Mouse (Mus musculus) lung, embryonic 16.5 days (tissue): Measurements from ENCODE around the gene Agpat2. TPM values are rescaled to one million over a fixed set of nuclear protein-coding genes. Genes with fewer than 3 reads are reported as not detected.
A peak's percentile ranks its signal among the peaks of the same experiment; 100 is the strongest.

Experiments
- ATAC-seq: fragments of 200-750 bp; cut with Nextera tagmentation; 2 replicates; pipeline ENCODE4 v1.8.0; 2017; ENCODE audit warnings: low read depth, mild to moderate bottlenecking, moderate library complexity
- H3K27ac ChIP-seq: fragments of 300-500 bp; sonication (generic); 2 replicates; pipeline ENCODE4 v1.5.1; 2014; ENCODE audit warnings: mild to moderate bottlenecking, control low read depth, low read length
- H3K27me3 ChIP-seq: fragments of 300-500 bp; sonication (generic); 2 replicates; pipeline ENCODE4 v1.6.1; 2014; ENCODE audit warnings: low read depth, low read length, mixed read lengths; ENCODE audit not compliant: control insufficient read depth, insufficient read depth
- H3K36me3 ChIP-seq: fragments of 300-500 bp; sonication (generic); 2 replicates; pipeline ENCODE4 v1.6.1; 2014; ENCODE audit warnings: low read length; ENCODE audit not compliant: control insufficient read depth, insufficient read depth
- H3K4me1 ChIP-seq: fragments of 300-500 bp; sonication (generic); replicated peaks from 2 replicates; pipeline ENCODE4 v1.6.1; 2014; ENCODE audit warnings: low read length, mixed read lengths; ENCODE audit not compliant: control insufficient read depth, insufficient read depth
- H3K4me2 ChIP-seq: fragments of 300-500 bp; sonication (generic); 2 replicates; pipeline ENCODE4 v1.6.1; 2014; ENCODE audit warnings: low read depth, low read length, control low read depth
- H3K4me3 ChIP-seq: fragments of 300-500 bp; sonication (generic); 2 replicates; pipeline ENCODE4 v1.5.1; 2014; ENCODE audit warnings: mild to moderate bottlenecking, low read length, control low read depth
- H3K9ac ChIP-seq: fragments of 300-500 bp; sonication (generic); 2 replicates; pipeline ENCODE4 v1.6.1; 2014; ENCODE audit warnings: low read length, control low read depth
- H3K9me3 ChIP-seq: fragments of 300-500 bp; sonication (generic); 2 replicates; pipeline ENCODE4 v1.6.1; 2016; ENCODE audit warnings: low read length; ENCODE audit not compliant: control insufficient read depth
- WGBS: fragments of 180-500 bp; shearing (Covaris S2); extraction: QIAGEN DNeasy Blood & Tissue Kit; methylation state at CpG from one replicate; pipeline ENCODE4 v1.1.7; 2014; 5-methylcytosine and 5-hydroxymethylcytosine counted together
- polyA plus RNA-seq: library from polyadenylated mRNA; unstranded; fragments of >200 nt; fragmentation: Nextera tagmentation; extraction: Ambion mirVana; gene quantifications from 2 replicates; pipeline ENCODE4 v1.2.1, GENCODE M21; 2015

Gene Agpat2
- polyA plus RNA-seq, 1 experiment from 2014 or later, result 43.0 TPM

DNA sequence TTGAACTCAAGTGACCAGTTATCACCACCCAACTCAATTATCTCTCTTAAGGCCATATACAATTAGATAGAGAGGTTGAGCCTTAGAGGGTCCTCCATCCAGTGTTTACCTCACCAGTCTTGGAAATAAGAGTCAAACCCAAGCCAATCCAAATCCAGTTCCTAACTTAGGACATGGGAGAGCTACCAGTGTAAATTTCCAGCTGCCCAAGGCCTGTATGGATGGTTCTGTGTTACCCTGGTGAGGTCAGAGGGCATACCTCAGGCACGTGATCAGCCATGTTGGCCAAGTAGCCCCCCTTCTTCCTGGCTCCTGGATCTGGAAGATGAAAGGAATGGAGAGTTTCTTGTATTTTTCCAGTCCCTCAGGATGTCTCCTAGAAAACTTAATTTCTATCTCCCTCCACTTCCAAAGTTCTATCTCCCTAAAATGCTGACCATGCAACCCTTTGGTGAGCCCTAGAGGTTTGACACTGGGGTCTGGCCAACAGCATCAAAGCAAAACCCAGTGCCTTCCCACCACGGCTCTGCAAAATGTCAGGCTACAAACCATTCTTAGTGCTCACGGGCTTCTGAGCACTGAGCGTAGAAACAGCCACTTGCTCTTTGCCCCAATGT lies 33.2 kb upstream of the Agpat2 start:
- Histone ChIP-seq H3K9me3 (no peaks in the 10 kb centered on the region), H3K9ac (0 out of 2 replicates have a peak overlapping the region, but pooled peaks have one; percentile 22), H3K27me3 (no peaks in the 10 kb centered on the region), H3K27ac (no peak overlapping the region), H3K4me2 (no peak overlapping the region), H3K36me3 (peaks cover 29% of the 10 kb centered on the region), H3K4me3 (no peak overlapping the region), H3K4me1 (peaks cover 12% of the 10 kb centered on the region)
- no peak for ATAC-seq
- 67% methylated on average over 4 of the region's 4 CpGs for WGBS

- no peak for ATAC-seq
- H3K4me1 ChIP-seq, result peaks cover 12% of the 10 kb centered on the region
- no peak overlapping the region for H3K4me2 ChIP-seq
- no peak overlapping the region for H3K9ac ChIP-seq
- no peaks in the 10 kb centered on the region for H3K9me3 ChIP-seq
- no peaks in the 10 kb centered on the region for H3K27me3 ChIP-seq
- no peak overlapping the region for H3K27ac ChIP-seq
- peaks cover 29% of the 10 kb centered on the region for H3K36me3 ChIP-seq
- WGBS, result 22% methylated on average over 2 of the region's 2 CpGs
- no peak overlapping the region for H3K4me3 ChIP-seq
Observed at GRCm38 (mm10) chr2:26636325-26636635, 32.1 kb upstream of the Agpat2 start.

DNA sequence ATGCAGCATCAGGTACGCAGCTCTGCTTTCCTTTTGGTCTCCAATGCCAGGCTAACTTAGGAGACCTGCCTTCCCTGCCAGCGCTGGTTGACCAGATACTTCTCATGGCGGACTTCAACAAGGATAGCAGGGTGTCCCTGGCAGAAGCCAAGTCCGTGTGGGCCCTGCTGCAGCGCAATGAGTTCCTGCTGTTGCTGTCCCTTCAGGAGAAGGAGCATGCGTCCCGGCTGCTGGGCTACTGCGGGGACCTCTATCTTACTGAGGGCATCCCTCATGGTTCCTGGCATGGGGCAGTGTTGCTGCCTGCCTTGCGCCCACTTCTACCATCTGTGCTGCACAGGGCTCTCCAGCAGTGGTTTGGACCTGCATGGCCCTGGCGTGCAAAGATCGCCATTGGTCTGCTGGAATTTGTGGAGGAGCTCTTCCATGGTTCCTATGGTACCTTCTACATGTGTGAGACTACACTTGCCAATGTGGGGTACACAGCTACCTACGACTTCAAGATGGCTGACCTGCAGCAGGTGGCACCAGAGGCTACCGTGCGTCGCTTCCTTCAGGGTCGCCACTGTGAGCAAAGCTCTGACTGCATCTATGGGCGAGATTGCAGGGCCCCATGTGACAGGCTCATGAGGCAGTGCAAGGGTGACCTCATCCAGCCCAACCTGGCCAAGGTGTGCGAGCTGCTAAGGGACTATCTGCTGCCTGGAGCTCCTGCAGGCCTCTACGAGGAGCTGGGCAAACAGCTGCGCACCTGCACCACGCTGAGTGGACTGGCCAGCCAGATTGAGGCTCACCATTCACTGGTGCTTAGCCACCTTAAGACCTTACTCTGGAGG lies 31.5 kb upstream of the Agpat2 start:
- ATAC-seq, result no peak
- no peak overlapping the region for H3K4me3 ChIP-seq
- no peak overlapping the region for H3K4me2 ChIP-seq
- H3K27me3 ChIP-seq, result no peaks in the 10 kb centered on the region
- 62% methylated on average over 21 of the region's 21 CpGs for WGBS
- H3K9me3 ChIP-seq, result no peaks in the 10 kb centered on the region
- peaks cover 29% of the 10 kb centered on the region for H3K36me3 ChIP-seq
- no peak overlapping the region for H3K27ac ChIP-seq
- H3K4me1 ChIP-seq, result peaks cover 12% of the 10 kb centered on the region
- H3K9ac ChIP-seq, result no peak overlapping the region

DNA sequence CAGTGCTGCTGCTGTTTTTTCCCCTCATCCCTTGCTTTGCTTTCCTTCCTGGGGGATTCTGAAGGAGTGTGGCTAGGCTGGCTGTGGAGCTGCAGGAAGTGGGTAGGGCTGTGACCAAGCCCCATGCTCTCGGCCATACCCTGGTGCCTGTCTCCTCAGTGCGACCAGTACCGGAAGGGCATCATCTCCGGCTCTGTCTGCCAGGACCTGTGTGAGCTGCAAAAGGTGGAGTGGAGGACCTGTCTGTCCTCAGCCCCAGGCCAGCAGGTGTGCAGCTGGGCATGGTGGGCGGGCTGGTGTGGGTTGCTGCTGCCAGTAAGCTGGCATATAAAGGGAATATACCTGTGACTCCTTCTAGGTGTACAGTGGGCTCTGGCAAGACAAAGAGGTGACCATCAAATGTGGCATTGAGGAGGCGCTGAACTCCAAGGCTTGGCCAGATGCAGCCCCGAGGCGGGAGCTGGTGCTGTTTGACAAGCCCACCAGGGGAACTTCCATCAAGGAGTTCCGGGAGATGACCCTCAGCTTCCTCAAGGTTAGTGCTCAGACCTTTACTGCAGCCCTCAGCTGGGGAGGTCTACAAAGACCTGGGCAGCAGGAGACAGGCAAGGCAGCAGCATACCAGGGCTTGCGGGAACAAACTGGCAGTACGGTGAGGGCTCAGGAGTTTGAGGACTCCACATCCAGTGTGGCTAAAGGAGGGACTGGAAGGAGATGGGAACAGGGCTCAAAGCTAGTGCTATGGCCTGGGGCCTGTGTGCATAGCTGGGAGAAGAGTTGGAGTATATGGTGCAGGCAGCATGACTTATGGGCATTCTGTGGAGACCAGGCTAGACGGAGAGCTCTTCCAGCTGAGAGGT lies 30.6 kb upstream of the Agpat2 start:
- Histone ChIP-seq H3K27ac (no peak overlapping the region; the same call in 1 of the 2 replicates), H3K9ac (no peak overlapping the region; the same call in 1 of the 2 replicates), H3K4me1 (peaks cover 18% of the 10 kb centered on the region), H3K4me3 (no peak overlapping the region), H3K9me3 (no peaks in the 10 kb centered on the region), H3K4me2 (no peak overlapping the region), H3K36me3 (peaks cover 29% of the 10 kb centered on the region), H3K27me3 (no peaks in the 10 kb centered on the region)
- 57% methylated on average over 12 of the region's 12 CpGs for WGBS
- ATAC-seq, result no peak

- Histone ChIP-seq H3K27me3 (no peaks in the 10 kb centered on the region), H3K36me3 (peaks cover 29% of the 10 kb centered on the region), H3K4me3 (no peak overlapping the region), H3K4me2 (no peak overlapping the region), H3K9me3 (no peaks in the 10 kb centered on the region), H3K9ac (no peak overlapping the region), H3K4me1 (peaks cover 20% of the 10 kb centered on the region), H3K27ac (no peak overlapping the region)
- 54% methylated on average over 4 of the region's 4 CpGs for WGBS
- ATAC-seq, result no peak
Observed at GRCm38 (mm10) chr2:26633953-26634530, 29.8 kb upstream of the Agpat2 start.

DNA sequence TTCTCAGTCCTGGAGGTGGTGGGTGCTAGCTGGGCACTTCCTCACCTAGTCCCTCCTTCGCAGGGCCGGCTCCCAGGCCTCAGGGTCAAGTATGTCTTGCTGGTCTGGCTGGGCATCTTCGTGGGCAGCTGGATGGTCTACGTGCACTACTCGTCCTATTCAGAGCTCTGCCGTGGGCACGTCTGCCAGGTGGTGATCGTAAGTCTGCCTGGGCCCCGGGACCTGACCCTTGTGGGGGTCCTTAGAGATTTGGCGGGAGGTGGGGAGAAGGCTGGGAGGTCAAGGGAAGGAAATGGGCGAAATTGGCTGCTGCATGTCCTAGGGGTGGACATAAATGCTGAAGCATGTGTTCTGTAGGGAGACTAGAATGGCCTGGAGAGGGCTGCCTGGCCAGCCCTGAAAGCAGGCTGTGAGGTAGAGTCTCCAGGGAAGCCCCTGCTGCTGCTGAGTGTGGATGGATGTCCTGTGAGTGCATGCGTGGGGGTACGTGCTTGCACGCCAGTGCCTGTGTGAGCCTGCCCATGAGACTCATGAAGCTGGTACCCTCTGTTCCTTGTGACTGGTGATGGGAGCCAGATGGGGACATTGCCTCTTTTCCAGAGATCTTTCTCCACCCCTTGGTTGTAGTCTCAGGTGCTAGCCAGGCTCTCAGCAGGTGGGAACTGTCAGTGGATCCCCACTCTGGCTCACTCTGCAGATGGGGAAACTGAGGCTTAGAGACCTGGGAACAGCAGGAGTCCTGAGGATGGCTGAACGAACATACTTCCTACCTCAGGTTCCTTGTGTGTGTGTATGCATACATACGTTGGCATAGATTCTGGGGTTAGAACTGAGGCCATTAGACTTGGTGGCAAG lies 28.6 kb upstream of the Agpat2 start:
- Histone ChIP-seq H3K27me3 (no peaks in the 10 kb centered on the region), H3K4me2 (no peak overlapping the region), H3K9ac (no peak overlapping the region), H3K4me3 (no peak overlapping the region), H3K4me1 (peaks cover 15% of the 10 kb centered on the region), H3K36me3 (peaks cover 21% of the 10 kb centered on the region), H3K9me3 (no peaks in the 10 kb centered on the region), H3K27ac (no peak overlapping the region)
- WGBS, result 72% methylated on average over 16 of the region's 16 CpGs
- no peak for ATAC-seq

DNA sequence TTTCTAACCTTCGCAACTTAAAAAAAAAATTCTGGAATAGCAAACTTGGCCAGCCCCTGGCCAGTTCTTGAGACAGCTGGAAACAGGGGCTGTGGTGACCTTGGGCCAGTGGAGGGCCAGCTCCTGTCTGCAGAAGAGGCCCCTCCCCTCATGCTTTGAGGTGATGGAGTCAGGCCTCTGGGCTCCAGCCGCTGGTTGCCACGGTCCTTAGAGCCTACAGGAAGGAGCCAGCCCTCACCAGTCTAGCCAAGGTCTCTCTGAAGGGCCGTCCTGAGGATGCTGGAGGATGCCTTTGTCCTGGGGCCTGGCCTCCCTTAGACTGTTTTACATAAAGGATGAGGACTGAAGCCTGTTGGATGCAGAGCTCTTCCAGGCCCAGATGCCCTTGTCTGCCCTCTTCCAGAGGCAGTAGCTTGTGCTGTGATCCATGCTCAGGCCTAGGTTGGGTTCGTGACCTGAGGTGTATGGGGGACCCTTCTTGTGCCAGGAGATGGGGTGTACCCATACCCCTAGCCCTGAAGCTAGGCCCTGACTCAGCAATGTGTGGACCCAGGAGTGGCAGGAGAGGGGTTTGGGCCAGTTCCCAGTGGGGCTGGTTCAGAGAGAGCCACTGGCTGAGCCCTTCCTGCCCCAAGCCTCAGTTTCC lies 24.7 kb upstream of the Agpat2 start:
- peak overlapping the region; percentile 90 for H3K9ac ChIP-seq
- H3K4me2 ChIP-seq, result peak overlapping the region; percentile 98
- no peak overlapping the region for H3K27ac ChIP-seq
- H3K9me3 ChIP-seq, result no peaks in the 10 kb centered on the region
- peak overlapping the region; percentile 68 for H3K4me3 ChIP-seq
- 21% methylated on average over 5 of the region's 5 CpGs for WGBS
- no peaks in the 10 kb centered on the region for H3K27me3 ChIP-seq
- H3K4me1 ChIP-seq, result peaks cover 15% of the 10 kb centered on the region
- H3K36me3 ChIP-seq, result no peaks in the 10 kb centered on the region
- ATAC-seq, result peak; percentile 43
